Mouse (Mus musculus): ENCODE results near the gene Sel1l3.

The Sel1l3 gene

GRCm38 (mm10) chr5:53213711-53214352, at the start of gene Sel1l3:
Gene Sel1l3 (minus strand): TSS chr5:53213927.
- no peak for DNase-seq (ENCODE audit: low read depth, low spot score)

- DNase-seq (ENCODE audit: low read depth, low spot score), result no peak
Measured at GRCm38 (mm10) chr5:53261999-53262398, 48.3 kb upstream of the Sel1l3 start.

GRCm38 (mm10) chr5:53259894-53260293, 46.2 kb upstream of the Sel1l3 start:
- no peak for DNase-seq (ENCODE audit: low read depth, low spot score)

DNA sequence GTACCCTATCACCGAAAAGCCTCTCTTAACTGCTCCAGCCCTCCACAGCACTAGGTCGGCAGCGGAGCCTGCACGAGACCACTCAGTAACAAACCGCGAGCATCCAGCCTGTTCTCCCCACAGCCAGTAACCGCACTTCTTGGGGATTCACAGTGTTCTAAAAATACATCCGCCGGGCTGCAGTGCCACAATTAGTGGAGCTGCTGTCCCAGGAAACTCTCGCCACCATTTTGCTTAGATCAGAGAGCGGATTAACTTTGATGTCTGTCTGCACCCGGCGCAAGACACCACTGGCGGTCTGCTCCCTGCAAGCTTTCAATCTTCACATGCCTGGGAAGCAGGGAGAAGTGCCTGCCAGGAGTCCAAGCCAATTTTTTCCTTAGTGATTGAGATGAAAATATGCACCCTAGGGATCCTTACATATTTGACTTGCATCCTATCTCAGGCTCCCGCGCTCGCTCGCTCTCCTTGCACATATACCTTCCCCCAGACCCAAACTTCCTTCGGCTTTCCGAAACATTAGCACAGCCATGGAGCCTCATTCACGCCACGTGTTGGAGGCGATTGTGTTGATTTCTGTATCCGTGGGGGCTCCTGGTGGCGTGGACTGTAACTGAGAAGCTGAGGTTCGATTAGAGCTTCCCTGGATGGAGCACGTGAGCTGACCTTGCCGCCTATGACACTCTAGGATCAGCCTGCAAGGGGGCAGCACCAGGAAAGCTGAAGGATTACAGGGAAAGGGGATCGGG, 44.5 kb upstream of the Sel1l3 start:
- no peak for DNase-seq (ENCODE audit: low read depth, low spot score)

GRCm38 (mm10) chr5:53254821-53255220, 41.1 kb upstream of the Sel1l3 start:
- no peak for DNase-seq (ENCODE audit: low read depth, low spot score)

- DNase-seq (ENCODE audit: low read depth, low spot score), result no peak
Measured at GRCm38 (mm10) chr5:53254154-53254553, 40.4 kb upstream of the Sel1l3 start.

GRCm38 (mm10) chr5:53249431-53250061, 35.8 kb upstream of the Sel1l3 start:
- no peak for DNase-seq (ENCODE audit: low read depth, low spot score)

DNA sequence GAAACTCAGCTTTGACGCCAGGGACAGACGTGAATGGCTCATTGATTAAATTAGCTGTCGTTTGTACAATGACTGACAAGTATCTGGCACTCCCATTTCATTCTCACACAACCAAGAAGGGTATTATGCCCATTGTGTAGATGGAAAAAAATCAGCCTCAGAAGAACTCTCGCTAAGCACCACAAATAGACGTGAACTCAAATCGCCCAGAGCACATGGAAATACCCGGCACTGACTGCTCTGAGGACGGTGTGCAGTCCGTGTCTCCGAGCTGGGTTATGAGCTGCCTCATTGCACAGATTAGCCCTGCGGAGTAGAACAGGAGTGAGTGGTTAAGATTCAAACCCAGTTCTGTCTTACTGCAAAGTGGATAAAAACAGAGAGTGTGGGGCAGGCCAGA, 34.8 kb upstream of the Sel1l3 start:
- no peak for DNase-seq (ENCODE audit: low read depth, low spot score)

DNA sequence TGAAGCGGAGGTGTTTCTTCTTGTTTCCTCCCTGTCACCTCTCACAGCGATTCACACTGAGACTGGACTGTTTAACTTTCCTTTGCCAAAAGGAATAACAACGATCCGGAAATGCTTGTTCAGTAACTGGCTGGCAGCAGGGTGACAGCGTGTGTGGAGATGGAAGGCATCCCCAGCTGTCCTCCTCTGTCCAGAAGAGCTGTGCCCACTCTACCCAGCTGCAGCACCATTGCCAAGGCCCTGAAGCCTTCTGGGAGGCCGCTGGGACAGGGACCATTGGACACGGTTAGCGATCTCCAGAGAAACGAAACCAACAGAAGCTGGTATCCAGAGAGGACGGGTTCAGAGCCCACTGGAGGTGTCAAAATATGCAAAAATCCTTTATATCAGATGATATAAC, 30.2 kb upstream of the Sel1l3 start:
- DNase-seq (ENCODE audit: low read depth, low spot score), result no peak

DNA sequence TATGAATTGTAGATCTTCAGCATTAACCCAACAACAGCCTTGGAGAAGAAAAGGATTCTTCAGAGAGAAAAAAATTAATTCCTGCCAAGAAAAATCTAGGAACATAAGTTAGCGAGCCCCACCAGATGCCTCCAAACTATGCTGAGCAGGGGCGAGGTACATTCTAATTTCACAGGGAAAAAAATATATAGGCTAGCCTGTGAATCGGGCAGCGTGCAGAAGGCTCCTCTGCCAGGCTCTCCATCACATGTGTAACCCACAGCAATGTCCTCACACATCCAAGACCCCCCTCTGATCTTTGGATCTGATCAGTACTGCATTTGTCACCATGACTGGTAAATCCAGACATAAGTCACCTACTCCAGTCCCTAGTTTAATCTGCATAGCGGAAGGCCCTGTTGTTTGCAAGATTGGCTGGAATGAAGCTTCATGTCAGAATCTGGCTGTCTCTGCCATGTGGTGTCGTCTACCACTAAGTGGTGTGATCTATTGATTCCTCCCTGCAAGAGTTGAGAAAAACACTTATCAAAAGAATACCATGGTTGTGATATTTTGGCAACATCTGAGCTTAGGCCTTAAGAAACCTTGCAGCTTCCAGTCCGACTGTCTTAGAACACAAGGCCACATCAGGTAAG, 29.3 kb upstream of the Sel1l3 start:
- DNase-seq (ENCODE audit: low read depth, low spot score), result no peak

DNA sequence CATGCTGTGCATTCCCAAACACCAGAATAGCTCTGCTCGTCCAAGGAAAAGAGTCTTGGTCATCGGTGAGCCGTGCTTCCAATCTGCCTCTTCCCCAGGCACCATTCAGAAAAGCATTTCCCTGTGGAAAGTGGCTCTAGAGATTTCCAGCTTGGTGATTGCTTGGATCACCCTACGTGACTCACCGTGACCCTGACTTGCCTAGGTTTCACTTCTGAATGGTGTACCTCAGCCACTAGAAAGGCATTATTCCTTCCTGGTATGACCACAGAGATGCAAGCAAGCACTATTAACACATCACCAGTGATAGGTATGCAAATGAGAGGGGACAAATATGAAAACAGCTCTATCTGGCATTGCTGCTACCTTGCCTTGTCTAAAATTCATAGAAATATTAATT, 28.2 kb upstream of the Sel1l3 start:
- DNase-seq (ENCODE audit: low read depth, low spot score), result no peak

DNA sequence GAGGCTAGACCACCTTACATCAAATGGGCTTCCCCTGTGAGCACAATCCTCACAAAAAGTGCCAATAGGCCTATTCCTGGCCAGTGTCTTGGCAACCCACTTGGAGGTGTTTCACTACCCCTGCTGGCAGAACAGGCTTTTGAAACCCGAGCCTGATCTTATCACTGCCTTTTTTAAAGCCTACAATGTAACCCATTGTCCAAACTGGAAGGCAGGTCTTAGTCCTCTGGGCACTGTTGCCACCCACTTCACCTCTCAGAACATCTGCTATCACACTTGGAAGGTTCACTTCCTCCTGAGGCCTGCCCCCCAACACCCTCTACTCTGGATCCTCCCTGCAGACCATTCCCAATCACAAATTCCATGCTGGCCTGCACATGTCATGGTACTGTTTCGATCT, 27.4 kb upstream of the Sel1l3 start:
- no peak for DNase-seq (ENCODE audit: low read depth, low spot score)

- no peak for DNase-seq (ENCODE audit: low read depth, low spot score)
Measured at GRCm38 (mm10) chr5:53239831-53240440, 26.2 kb upstream of the Sel1l3 start.

DNA sequence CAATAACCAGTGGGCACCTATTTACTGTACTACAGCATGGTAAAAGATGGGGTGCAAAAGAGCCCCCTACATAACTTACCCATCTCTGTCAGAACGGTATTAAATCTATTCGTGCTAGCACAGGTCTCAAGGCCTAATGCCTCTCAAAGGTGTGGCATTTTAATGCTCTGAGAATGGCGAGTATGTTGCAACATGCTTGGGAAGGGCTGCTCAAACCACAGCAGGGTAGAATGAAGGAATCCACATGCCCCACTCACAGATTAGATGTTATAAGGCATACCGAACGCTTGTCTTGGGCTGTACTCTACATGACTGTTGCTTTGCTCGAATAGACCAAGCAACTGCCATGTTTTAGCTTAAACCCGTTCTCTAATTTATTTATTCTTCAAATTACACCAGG, 25.5 kb upstream of the Sel1l3 start:
- DNase-seq (ENCODE audit: low read depth, low spot score), result no peak

- no peak for DNase-seq (ENCODE audit: low read depth, low spot score)
Measured at GRCm38 (mm10) chr5:53238761-53239160, 25.0 kb upstream of the Sel1l3 start.

- no peak for DNase-seq (ENCODE audit: low read depth, low spot score)
Measured at GRCm38 (mm10) chr5:53236749-53237148, 23.0 kb upstream of the Sel1l3 start.

DNA sequence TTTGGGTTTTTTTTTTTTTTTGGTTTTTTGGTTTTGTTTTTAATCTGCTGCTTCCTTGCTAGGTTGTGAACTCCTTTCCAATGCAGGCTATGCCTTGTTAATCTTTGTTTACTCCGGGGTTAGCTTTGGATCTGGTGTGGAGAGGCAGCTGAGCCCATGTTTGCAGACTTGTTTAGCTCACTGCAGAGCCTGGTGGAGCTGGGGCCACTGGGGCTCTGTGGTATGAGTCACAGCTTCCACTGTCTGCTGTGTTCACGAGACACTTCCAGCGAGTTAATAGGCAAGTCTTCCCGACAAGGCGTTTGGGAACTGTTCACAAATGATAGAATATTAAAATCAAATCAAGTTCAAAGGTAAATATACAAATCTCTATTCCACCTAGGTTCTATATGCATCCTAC, 22.4 kb upstream of the Sel1l3 start:
- no peak for DNase-seq (ENCODE audit: low read depth, low spot score)

- no peak for DNase-seq (ENCODE audit: low read depth, low spot score)
Measured at GRCm38 (mm10) chr5:53235551-53235950, 21.8 kb upstream of the Sel1l3 start.

GRCm38 (mm10) chr5:53230560-53230959, 16.8 kb upstream of the Sel1l3 start:
- DNase-seq (ENCODE audit: low read depth, low spot score), result no peak

GRCm38 (mm10) chr5:53225434-53225833, 11.7 kb upstream of the Sel1l3 start:
- no peak for DNase-seq (ENCODE audit: low read depth, low spot score)

DNA sequence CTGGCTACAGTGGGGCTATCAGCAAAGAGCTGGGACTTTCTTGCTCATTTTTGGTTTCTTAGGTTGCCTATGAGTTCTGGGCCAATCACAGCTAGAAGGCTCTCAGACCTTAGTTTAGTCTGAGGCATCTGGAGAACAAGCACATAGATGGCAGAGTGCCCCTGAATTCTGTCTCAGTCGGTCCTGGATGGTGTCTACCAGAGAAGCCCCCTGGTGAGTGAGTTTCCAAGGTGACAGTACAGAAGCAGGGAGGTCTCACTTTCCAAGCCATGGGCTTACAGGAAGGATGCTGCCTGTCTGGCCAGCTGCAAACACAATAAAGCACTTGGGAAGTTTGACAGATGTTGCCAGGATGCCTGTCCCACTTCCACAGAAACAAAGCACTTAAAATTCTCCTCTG, 1.1 kb upstream of the Sel1l3 start:
- DNase-seq (ENCODE audit: low read depth, low spot score), result no peak

- no peak for DNase-seq (ENCODE audit: low read depth, low spot score)
Measured at GRCm38 (mm10) chr5:53214362-53214761, 635 bp upstream of the Sel1l3 start.
